Mouse (Mus musculus): ENCODE measurements at regions not wholly inside any gene's neighbourhood (a gene's known extent, or its start where the extent isn't known, plus 50 kb on each side); places are given as distances from the start of the nearest gene placed in this dataset.

DNA sequence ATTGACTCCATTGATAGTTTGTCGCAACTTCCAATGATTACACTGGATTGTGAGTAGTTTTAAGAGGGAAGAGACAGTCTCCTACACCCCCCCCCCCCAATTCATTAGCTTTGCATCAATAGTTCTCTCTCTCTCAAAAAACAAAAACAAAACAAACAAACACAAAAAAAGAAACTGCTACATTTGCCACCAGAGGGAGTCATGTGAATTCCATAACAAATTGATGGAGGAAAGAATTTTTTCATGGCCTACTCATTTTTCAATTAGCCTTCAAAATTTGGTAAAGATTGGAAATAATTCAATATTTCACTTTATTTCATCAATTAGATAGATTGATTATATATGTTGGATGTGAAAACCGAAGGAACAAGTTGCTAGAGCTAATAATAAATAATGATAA is 80.3 kb downstream of the Gpr85 start:
- no peak for TF ChIP-seq CTCF (IDR thresholded peaks at IDR 0.05; ENCODE audit: low read depth)
- no peak for TF ChIP-seq EP300 (IDR thresholded peaks at IDR 0.05; ENCODE audit: low read depth)
